Mouse (Mus musculus) ZHBTc4 (cell line): ENCODE results near the gene Unkl.

ENCODE experiments used
- DNase-seq: peaks from one replicate; pipeline ENCODE4 v3.0.0-alpha.2; 2011; ENCODE audit warnings: low read depth, low spot score

Gene Unkl

DNA sequence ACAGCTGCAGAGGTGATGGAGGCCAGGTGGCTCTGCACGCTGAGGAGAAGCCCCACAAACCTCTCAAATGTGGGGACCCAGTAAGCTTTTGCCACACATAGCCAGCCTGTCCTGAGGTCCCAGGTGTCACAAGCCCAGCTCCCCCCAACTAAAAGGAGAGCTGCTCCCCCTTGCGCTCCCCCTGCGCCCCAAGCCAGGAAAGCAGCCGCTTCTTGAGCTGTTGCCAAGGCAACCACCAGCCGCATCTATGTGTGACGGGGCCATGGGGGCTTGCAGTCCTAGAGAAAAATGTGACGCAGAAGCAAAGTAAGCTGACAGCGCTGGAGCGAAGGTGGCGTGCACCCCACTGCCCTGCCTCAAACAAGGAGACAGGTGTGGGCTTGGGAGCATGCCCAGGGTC lies 65.6 kb downstream of the Unkl start:
- no peak for DNase-seq

DNA sequence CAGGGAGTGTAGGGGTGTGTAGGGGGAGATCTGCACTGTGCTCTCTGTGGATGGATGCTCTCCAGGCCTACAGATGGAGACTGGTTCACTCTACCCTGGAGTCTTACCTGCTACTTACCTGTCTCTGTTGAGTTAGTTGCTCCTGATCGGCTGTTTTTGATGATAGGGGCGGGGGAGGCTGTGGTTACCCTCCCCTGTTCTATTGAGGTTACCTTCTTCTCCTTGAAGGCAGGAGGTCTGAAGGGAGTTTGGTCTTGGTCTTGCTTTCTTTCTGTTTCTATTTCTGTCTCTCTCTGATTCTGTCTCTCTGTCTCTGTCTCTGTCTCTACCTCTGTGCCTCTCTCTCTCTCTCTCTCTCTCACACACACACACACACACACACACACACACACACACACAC lies 66.9 kb downstream of the Unkl start:
- DNase-seq, result no peak

DNA sequence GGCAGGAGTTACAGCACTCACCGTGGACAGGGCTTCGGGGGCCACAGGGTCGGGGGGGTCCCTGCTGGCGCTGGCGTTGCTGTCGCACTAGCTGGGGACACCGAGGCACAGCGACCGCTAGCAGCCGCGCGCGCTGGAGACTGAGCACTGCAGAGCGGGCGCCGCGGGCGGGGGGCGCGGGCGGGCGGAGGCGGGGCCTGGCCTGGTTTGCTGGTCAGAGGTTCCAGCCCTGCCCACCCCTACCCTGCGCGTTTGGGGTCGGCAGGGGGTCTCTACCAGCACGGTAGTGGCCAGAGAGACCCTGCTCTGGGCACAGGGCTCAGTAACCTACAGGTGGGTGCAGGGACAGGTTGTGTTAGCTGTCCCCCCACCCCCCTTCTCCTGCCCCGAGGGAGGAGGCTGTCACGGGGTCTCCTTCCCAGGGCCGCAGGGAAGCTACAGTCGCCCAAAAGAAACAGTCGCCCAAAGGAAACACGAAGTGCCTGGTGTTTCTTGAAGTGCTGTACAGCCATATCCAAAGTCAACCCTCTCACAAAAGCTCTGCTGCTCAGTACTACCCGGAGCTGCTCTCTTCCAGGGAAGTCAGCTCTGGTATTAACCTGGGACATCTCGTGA lies 68.0 kb downstream of the Unkl start, which contains the start of gene Baiap3:
Gene Baiap3 (minus strand): TSS at position 225 of the 615 bp plus-strand sequence.
- peak; percentile 46 for DNase-seq

DNA sequence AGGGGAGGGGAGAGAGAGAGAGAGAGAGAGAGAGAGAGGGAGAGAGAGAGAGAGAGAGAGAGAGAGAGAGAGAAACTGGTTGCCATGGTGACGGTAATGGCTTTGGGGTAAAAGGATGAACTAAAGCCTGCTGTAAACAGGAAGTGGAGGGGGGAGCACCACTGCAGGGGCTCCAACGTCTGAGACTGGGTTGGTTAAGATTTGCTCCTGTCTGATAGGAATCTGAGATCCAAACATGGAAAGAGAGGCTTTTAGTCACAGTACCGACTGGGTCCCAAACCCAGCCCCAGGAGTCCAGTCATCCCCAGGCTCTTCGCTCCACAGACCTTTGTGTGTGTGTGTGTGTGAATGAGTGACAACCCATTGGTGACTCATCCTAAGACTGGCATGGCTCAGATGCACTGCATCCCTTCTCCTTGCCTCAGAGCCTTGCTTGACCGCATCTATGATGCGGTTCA lies 69.6 kb downstream of the Unkl start:
- no peak for DNase-seq

DNA sequence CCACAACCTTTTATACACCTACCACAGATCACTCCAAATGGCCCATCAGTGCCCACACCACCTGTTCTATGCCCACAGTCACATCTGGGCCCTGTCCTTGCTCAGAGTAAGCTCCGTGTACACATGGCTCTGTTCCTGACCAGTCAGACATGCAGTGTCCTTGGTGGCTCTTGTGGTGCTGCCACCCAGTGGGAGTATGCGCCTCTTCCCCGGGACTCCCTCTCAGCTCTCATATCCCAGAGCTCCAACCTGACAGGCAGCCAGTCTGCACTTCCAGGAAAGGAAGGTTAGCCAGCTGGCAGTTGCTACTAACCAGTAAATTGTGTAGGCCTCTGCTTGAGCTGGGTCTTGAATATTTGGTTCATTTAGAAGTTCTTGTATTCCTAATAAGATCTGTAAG lies 76.3 kb downstream of the Unkl start:
- DNase-seq, result peak; percentile 54

DNA sequence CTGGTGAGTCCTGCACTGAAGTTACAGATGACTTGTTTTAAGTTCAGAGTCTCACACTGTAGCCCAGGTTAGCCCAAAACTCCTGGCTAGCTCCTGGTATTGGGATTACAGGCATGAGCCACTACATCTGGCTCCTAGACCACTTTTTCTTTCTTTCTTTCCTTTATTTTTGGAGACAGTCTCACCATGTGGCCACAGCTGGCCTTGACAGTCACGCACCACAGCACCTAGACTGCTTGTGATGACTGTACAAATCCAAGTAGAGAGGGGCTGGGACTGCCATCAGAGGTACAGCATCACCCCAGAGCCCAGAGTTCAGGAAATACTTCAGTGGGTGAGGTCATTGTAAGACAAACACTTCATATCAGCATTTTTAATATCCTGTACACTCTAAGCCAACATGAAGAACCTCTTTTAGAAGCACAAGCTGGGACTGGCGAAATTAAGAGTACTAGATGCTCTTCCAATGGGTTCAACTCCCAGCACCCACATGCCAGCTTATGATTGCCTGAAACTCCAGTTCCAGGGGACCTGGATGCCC lies 82.7 kb downstream of the Unkl start:
- no peak for DNase-seq

DNA sequence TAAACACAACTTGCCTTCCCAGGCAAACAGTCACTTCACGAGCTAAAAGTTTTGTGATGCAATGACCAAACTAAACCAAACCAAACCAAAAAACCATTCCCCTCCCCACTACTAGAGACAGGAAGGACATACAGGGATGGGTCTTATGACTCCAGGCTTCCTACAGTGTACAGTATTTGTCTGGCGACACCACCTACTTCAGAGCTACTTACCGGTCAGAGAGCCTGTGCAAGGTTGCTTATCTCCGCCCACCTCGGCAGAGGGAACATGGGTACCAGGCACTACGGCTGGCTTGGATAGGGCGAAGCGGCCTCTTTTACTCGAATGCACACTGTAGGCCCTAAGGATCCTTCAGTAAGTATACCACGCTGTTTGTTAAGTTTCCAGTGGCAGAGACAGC lies 84.1 kb downstream of the Unkl start:
- peak; percentile 70 for DNase-seq

DNA sequence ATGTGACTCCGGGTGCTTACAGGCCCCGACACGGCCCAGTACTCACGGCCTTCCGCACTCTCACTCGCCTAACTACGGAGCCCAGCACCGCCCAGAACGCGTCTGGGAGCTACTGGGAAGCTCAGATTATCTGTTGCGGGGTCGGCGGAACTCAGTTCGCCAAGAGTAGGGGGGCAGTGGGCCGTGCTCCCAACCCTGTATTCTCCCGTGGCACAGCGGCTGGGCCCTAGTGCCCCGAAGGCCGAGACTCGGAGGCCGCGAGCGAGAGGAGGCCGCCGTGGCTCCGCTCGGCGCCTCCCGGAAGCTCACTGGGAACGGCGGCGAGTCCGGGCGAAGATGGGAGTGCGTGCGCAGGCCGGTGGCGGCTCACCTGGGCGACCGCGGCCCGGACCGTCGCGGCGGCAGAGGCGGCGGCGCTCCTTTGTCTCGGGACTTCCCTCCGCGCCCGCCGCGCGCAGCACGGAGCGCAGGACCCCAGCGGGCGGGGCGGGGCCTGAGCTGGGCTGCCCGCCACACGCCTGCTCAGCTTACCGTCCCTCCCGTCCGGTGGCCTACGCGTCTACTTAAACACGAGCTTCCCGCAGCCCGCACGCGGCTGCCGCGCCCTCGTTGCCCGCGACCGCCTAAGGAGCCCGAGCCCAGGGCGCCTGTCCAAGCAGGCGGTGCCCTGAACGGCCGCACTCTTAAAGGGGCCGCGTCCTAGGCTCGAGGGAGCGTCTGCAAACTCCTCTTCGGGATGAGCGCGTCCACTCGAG lies 84.9 kb downstream of the Unkl start:
- DNase-seq, result peak; percentile 94

DNA sequence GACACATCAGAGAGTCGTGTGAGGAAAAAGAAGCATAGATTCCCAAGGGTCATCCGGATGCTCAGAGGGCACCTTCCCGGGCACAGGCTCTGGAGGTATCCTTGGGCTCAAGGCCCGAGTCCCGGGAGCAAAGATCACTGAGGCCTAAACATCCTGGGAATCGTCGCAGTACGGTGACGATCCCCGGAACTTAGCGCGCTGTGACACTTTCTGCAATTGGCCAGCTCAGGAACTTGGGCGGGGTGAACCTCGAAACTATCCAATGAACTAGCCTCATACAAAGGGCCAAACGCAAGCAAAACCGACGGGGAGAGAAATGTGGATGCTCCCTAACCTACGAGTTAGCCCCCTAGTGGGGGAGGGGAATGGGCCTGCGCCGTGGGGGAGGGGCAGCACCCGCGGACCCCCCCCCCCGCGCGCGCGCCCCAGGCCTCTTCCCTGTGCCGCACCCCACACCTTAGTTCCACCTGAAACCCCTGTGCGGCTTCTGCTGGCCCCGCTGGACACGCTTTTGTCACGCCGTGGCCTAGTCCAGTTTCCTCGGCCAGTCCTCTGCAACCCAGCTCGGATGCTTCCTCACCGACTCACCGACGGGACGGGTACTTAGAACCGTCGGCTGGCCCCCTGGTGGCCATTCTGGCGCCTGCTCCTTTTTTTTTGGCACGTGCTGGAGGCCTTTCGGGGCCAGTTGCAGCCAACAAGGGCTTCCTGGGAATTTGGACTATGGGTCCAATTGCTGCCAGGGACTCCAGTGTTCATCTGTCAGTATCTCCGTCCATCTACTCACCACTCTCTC lies 85.7 kb downstream of the Unkl start:
- DNase-seq, result peak; percentile 98

DNA sequence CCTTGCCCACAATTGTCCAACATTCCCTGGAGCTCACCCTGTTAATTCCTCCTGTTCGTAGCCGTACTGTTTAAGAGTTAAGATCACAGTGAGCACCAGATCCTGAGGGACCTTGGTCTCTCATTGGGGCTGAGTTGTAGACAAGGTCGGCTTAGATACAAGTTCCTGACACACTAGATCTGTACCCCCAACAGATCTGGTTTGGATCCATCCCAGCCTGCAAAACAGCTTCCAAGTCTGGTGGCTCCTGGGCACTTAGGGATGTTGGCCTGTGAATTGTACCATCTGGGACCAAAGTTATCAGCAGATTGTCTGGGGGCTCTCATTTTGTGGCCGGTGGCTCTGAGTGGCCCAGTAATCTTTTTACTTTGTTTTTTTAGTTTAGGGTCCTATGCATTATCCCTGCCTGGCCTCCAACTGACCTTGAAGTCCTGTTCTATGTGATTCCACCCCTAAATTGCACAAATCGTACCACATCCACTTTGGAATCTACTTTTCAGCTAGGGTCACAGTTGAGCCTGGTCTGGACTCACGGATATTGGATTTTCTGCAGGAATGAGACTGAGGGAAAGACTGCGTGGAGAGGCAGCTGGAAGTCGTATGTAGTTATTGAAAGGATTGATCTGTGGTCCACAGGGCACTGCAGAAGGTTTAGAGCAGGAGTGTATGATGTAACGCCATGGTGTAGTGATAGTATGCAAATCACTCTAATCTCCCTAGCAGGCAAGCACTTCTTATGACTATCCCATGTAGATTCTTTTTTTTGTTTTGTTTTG lies 86.6 kb downstream of the Unkl start, which contains the start of gene Ube2i:
Gene Ube2i (minus strand): TSS at position 52 of the 776 bp plus-strand sequence.
- DNase-seq, result no peak

DNA sequence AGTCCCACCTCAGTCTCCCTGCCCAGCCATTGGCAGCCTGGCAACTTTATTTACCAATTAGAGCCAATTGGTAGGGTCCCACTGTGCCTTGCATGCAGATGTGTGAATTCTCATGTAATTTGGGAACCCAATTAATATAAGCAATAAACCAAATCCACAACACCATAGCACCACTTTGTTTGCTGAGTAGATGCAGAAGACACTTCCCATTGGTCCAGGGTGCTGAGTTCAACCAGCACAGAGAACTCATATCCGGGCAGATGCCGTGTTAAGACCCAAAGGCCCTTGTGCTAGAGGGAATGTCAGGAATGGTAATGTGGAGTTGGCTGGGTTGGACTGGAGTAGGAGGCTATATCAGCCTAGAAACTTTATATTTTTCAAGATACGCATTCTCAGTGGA lies 87.6 kb downstream of the Unkl start:
- DNase-seq, result no peak

DNA sequence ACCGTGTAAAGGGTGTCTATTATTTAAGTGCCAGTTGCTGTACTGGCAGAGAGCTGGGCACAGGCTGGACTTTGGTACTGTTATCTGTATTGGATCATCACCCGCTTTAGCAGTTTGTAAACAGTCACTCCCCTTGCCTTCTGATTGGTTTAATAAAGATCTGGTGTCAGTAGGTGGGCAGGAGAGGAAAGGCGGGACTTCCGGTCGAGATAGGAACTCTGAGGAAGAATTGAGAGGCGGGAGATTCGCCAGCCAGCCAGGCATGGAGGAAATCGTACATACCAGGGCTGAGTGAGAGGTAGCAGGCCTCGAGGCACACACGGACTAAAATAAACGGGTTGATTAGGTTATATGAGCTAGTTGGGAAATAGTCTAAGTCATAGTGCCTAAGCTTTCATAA lies 93.9 kb downstream of the Unkl start:
- DNase-seq, result peak; percentile 93
